Mouse (Mus musculus) thymus, adult 2 months (tissue): ENCODE measurements around the gene Il13ra1.

ENCODE experiments used
- CTCF ChIP-seq: fragments of 200-500 bp; IDR thresholded peaks from 2 replicates; pipeline ENCODE4 v1.5.1; 2012; ENCODE audit warnings: mild to moderate bottlenecking, control low read depth, low read length, moderate library complexity, borderline replicate concordance; ENCODE audit not compliant: control insufficient read depth, poor library complexity, insufficient read depth; ENCODE audit errors: extremely low read depth
- POLR2A ChIP-seq: fragments of 200-500 bp; IDR thresholded peaks from 2 replicates; pipeline ENCODE4 v1.6.1; 2012; ENCODE audit warnings: mild to moderate bottlenecking, low read length, control low read depth, moderate library complexity; ENCODE audit not compliant: control insufficient read depth, poor library complexity, insufficient read depth; ENCODE audit errors: extremely low read depth

DNA sequence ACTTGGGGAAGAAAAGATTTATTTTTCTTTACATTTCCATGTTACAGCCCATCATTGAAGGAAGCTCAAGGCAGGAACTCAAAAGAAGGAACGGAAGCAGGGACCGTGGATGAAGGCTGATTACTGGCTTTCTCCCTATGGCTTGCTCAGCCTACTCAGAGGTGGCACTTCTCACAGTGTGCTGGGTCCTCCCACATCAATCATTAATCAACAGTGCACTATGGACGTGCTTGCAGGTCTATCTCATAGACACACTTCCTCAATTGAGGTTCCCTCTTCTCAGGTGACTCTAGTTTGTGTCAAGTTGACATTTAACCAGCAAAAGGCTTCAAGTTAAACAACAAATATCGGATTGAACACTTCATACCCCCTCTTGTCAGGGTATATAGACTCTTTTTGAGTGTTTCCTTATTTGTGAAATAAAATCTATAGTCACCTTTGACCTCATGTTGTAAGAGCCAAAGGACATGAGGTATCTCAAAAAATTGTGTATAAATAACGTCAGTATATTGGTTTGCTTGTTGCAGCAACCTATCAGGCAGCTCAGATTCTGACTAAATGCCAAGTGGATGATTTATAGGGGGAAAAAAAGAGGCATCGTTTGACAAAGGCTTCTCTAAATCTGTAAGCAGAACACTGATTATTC lies 30.2 kb downstream of the Il13ra1 start:
- TF ChIP-seq POLR2A (no peak), CTCF (no peak)
